Mouse (Mus musculus): ENCODE measurements around the gene Slc6a12.
A peak's percentile ranks its signal among the peaks of the same experiment; 100 is the strongest.

Gene Slc6a12

DNA sequence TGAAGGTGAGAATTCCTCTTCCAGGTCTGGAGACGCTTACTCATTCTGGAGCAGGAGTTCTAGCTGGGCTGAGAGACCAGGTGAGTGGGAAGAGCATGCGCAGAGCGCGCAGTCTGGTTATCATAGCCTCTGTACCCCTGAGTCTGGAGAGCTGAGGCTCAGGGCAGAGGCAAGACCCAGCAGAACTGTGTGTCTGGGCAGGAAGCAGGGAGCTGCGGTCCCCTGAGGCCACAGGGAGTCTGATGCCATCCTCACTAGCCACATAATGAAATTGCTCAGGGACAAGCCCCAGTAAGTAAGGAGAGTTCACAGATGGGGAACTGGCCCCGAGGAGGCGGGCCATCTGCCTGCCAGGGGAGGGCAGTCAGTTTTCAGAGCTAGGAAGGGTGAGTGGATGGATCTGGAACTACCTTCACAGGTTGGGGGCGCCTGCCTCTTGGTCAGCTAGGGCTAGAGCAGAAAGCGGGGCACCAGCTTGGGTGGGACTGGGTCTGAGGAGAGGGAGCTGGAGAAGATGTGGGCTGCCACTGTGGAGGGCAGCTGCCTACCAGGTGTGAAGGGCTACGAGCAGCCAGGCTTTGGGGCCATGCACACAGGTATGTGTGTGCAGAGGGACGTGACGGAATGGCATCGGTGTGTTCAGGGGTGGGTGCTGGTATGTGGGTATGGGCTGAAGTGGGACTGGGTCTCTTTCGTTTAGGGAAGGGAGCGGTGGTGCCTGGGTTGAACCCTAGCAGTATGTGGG lies at the start of gene Slc6a12:
TSS of gene Slc6a12 (plus strand) at position 51 of the 745 bp plus-strand sequence.
- no peak for DNase-seq

DNA sequence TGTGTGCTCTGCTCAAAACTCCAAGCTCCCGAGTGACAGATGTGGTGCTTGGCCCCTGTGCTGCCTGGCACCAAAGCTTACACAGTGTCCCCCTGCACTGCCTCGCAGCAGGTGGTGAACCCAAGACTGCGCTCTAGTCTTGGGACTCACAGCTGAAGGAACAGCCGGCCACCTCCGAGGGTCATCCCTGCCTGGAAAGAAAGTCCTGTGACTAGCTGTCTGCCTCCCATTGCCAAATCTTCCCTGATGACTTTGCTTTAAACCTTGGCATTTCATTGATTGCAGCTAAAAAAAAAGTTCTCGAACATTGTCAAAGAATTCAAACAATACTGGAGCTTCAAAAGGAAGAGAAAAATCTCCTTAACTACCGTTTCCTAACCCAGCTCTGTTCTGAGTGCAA lies 43.6 kb upstream of the Slc6a12 start:
- DNase-seq: no peak

DNA sequence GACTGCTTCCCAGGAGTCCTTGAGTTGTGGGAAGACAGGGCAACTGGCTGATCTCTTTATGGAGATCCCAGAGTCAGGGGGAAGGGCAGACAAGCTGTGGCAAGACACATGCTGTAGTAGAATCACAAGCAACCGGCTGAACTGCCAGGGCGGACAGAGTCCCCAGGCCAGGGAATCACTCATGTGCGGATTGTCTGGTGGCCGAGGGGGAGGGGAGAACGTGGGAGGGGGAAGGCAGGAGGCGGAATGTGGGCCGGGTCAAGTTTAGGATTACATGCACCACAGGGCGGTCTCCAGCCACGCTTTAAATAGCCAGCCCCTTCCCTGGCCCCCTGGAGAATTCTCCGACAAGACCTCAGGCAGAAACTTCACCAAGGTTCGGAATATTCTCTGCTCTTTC lies 42.9 kb upstream of the Slc6a12 start, which contains the start of gene Slc6a13:
TSS of gene Slc6a13 (plus strand) at position 274 of the 400 bp plus-strand sequence.
- no peak for DNase-seq

GRCm38 (mm10) chr6:121300504-121300903 lies 42.4 kb upstream of the Slc6a12 start:
- DNase-seq: no peak

DNA sequence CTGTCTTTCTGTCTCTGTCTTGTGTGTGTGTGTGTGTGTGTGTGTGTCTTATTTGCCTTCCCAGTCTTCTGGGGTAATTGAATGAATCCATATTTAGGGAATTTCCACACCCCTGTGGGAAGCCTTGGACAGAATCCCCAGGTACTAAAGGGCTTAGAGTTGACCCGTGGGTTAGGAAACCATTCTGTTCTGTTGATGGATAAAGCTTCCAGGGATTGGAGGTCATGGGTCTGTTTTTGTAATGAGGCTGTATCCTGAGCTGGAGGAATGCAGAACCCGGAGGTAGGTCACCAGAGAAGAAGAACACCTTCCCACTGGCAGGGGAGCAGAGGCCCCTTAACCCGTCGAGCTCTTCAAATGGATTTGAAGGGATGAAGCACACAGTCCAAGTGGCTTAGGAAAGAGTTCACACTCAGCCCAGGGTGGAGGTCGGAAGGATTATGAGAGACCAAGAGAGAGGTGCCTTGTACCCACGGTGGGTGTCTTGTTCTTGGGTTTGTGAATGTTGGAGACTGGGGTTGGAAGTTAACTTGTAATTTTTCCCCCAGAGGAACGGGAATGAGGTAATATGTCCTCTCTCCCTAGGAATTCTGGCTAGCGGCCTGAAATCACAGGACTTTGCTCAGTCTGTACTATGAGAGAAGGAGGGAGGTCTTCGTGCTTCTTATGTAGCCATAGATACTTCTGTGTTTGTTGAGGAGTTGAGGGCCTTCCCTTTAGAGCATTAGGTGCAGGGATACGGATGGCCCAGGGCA lies 39.2 kb upstream of the Slc6a12 start:
- no peak for DNase-seq

DNA sequence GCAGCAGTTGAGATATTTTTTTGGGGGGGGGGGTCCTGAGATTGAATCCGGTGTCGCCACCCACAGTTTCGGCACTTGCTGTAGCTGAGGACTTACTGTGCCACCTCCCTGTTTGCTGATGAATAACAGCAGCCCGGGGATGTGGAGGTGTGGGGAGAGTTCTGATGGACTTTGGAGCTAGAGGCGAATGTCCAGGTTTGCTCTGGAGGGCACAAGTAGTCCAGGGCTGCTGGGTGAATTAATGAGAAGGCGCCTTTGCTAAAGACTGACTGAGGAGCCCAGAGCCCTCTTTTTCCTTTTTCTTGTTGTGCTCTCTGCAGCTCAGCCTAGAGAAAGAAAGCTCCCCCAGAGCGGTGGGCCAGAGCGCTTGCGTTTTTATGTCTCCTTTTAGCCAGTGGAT lies 38.2 kb upstream of the Slc6a12 start:
- no peak for DNase-seq

- DNase-seq: no peak
These were observed 37.3 kb upstream of the Slc6a12 start for GRCm38 (mm10) chr6:121305571-121305970.

GRCm38 (mm10) chr6:121310984-121311383 lies 31.9 kb upstream of the Slc6a12 start:
- no peak for DNase-seq

GRCm38 (mm10) chr6:121319099-121319498 lies 23.8 kb upstream of the Slc6a12 start:
- no peak for DNase-seq

GRCm38 (mm10) chr6:121322381-121323110 lies 20.3 kb upstream of the Slc6a12 start:
- DNase-seq: no peak

DNA sequence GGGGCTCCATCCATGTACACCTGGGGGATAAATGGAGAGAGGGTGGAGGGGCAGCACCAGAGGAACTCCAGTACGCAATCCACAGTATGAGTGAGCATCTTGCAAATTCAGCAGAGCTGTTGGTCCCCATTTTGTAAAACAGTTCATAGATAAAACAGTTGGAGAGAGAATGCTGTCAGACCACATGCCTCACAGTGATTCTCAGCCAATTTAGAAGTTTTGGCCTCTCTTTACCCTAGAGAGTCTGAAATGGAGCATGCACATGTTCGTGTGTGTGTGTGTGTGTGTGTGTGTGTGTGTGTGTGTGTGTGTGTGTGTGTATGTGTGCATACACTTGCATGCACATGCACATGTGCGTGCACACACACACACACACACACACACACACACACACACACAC lies 17.6 kb upstream of the Slc6a12 start:
- no peak for DNase-seq

- no peak for DNase-seq
These were observed 17.1 kb upstream of the Slc6a12 start for GRCm38 (mm10) chr6:121325740-121326139.

DNA sequence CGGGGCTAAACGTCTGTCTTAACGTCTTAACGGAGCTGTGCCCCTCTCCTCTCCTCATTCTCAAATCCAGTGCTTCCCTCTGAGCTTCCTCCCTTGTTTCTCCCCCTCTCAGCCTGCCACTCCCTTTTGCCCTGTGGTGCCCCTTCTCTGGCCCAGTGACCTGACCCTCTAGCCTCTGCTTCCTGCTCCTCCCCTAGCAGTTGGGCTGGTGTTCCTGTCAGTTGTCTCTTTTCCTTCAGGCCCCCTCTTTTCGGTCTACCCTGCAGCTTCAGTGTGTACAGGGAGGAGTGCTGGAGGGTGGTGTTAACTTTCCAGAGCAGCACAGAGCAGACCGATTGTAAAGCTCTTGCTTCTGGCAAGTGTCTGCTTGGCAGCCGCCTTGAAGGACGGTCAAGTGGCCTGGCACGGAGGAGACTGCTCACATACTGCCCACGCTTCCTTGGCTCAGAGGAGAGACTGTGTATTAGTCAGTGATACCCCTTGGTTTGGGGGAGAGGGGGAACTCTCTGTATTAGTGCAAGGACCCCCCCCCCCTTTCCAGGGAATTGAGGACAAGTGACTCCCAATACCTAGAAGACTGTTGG lies 16.3 kb upstream of the Slc6a12 start:
- DNase-seq: no peak

DNA sequence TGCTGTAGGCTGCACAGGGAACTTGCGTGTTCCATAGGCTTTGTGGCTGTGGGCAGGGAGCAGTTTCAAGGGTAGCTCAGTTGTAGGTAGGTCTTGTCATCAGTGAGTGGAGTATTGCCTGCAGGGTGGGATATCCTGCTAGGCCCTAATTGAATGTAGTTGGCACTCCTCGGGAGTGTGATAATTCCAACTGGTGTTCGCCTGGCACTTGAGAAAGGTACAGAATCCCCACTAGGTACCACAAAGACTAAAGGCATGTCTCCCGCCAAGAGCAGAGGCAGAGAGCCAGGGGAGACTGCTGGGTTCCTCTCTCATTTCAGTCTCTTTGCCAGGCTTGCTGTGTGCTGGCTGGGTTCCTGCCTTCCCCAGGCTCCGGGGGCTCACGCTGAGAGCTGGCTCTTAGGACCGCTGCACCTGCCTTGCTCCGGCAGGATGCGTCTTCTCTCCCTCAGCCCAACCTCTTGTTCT lies 14.4 kb upstream of the Slc6a12 start:
- DNase-seq: peak; percentile 84 to 86

- DNase-seq: peak in 1 of 2 experiments; percentile 12
These were observed 12.9 kb upstream of the Slc6a12 start for GRCm38 (mm10) chr6:121329848-121330508.

DNA sequence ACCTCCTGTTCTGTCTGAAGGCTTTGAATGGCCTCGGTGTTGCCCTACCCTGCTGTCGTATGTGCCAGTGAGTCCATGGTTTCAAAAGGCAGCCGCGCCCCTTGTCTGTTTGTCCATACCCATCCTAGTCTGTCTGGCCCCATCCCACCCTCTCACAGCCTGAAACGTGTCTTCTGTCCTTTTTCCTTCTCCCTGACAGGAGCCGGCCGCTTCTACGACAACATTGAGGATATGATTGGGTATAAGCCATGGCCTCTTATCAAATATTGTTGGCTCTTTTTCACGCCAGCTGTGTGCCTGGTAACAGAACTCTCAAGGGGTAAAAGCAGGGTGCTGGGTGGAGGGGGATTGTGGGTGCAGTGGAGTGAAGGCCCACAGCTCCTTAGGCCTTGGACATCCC lies 7.0 kb upstream of the Slc6a12 start:
- no peak for DNase-seq

DNA sequence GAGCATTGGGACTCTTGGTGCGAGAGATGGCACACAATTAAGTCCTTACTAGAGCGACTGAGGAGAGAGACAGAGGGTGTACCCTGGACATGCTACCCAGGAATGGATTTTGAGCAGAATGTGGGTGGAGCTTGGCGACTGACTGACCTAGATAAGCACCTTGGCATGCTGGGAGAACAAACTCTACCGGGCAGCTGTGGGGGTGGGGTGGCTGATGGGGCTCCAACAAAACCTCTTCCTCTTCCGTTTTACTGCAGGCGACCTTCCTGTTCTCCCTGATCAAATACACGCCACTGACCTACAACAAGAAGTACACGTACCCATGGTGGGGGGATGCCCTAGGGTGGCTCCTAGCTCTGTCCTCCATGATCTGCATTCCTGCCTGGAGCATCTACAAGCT lies 6.3 kb upstream of the Slc6a12 start:
- DNase-seq: no peak

GRCm38 (mm10) chr6:121337229-121337628 lies 5.6 kb upstream of the Slc6a12 start:
- no peak for DNase-seq

DNA sequence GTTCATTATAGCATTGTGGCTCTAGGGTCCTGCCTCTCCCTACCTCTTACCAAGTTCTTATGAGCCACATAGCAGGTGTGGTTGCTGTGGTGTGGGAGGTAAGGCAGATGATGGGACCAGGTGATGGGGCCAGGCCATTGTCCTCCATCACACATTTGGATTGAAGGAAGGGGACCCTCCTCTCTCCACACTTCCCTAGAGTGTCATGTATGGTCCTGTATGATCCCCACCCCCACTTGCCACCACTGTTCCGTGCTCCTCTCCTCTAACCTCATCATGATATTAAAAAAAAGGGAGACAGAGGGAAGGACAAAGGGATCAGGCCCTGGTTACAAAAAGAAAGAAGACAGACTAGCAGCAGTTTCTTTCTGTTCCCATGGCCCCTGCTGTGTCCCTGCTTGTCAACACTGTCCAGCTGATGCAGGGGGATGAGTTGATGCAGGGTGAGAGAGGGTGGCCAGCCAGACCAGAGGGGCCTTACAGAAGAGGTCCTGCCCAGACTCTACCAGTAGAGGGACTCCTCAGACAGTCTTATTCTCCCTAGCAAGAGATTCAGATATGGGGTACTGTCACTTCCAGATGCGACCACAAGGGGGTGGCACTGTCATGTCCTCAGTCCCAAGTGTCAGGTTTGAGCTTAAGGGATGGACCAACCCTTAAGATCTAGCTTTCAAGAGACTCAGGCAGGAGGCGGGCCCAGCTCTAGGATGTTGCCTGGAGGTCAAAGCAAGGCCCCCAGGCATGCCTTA lies 4.9 kb upstream of the Slc6a12 start:
- peak; percentile 69 to 70 for DNase-seq

DNA sequence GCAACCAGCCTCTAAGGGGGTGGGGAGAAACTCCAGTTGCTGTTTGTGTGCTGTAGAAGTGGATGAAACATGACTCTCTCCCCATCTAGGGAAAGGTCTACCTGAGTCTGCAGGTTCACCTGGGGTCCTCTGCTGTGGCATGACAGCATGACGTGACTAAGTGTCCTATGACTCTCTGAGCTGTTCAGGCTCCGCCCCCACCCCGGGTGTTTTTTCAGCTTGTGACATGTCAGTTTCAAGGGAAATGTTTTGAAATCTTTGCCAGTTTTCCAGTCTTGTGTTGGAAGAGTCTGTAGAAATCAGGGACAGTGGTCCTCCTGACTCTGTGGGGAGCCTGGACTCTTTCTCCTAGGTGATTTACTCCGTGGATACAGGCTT lies 4.4 kb upstream of the Slc6a12 start:
- DNase-seq: no peak

DNA sequence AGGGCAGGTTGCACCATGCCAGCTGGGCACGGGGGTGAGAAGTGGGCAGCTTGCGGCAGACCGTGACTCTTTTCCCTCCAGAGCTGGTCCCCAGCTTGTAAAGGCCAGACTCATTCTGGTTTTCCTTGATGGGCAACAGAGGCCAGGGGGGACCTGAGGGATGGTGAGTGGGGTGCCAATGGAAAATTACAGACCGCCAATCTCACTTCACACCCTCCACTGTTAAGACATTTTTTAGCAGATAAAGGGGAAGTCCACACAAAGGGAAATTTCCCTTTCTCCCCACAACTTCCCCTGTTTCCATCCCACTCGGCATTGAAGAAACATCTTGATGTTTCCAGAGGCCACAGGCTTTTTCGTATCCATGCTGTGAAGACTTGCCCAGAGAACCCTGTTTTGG lies 1.2 kb upstream of the Slc6a12 start:
- no peak for DNase-seq

DNA sequence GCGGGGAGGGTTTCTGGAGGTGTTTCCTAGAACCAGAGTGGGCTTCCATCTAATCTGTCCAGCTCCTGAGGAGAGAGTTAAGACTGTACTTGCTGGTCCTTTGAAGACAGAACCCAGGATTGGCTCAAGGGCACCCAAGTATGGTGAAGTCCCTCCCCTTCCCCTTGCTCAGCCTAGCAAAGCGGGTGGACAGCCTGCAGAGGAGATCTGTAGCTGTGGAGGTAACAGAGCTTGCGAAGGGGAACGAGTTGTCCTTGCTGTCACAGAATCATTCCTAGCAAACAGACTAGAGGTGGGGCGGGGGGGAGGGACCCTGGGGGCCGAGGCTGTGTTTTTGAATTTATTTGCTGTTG lies 871 bp downstream of the Slc6a12 start:
- no peak for DNase-seq
